Mouse (Mus musculus) 416B (cell line): ENCODE results near the gene P2ry13.

Source experiments
- DNase-seq: peaks from one replicate; pipeline ENCODE4 v3.0.0; 2011; ENCODE audit warnings: low read depth

Gene P2ry13

GRCm38 (mm10) chr3:59197329-59197948 lies 13.2 kb downstream of the P2ry13 start:
- no peak for DNase-seq

GRCm38 (mm10) chr3:59194938-59195337 lies 15.7 kb downstream of the P2ry13 start, which contains the start of gene Gpr87:
Gene Gpr87 (minus strand): TSS chr3:59195104.
- no peak for DNase-seq

- no peak for DNase-seq
These were observed 16.6 kb downstream of the P2ry13 start for GRCm38 (mm10) chr3:59194099-59194498.

GRCm38 (mm10) chr3:59191674-59192073 lies 19.0 kb downstream of the P2ry13 start:
- DNase-seq: no peak

GRCm38 (mm10) chr3:59187336-59187735 lies 23.3 kb downstream of the P2ry13 start:
- DNase-seq: no peak

GRCm38 (mm10) chr3:59185662-59186061 lies 25.0 kb downstream of the P2ry13 start:
- no peak for DNase-seq

GRCm38 (mm10) chr3:59182129-59182528 lies 28.6 kb downstream of the P2ry13 start:
- no peak for DNase-seq

GRCm38 (mm10) chr3:59181134-59181533 lies 29.5 kb downstream of the P2ry13 start:
- no peak for DNase-seq

GRCm38 (mm10) chr3:59176871-59177270 lies 33.8 kb downstream of the P2ry13 start:
- DNase-seq: no peak

- peak; percentile 72 for DNase-seq
These were observed 35.4 kb downstream of the P2ry13 start for GRCm38 (mm10) chr3:59175234-59175633.

- DNase-seq: peak; percentile 43
These were observed 36.1 kb downstream of the P2ry13 start for GRCm38 (mm10) chr3:59174426-59175154.

- peak; percentile 53 for DNase-seq
These were observed 40.6 kb downstream of the P2ry13 start for GRCm38 (mm10) chr3:59169921-59170627.

GRCm38 (mm10) chr3:59169215-59169614 lies 41.5 kb downstream of the P2ry13 start:
- DNase-seq: peak; percentile 64

- DNase-seq: peak; percentile 77
These were observed 42.2 kb downstream of the P2ry13 start for GRCm38 (mm10) chr3:59168476-59168875.

GRCm38 (mm10) chr3:59167417-59168054 lies 43.1 kb downstream of the P2ry13 start:
- DNase-seq: peak; percentile 34

- peak; percentile 53 for DNase-seq
These were observed 50.2 kb downstream of the P2ry13 start for GRCm38 (mm10) chr3:59160465-59160864.
